Mouse (Mus musculus): Measurements from ENCODE around the gene Atxn2. TPM values are rescaled to one million over a fixed set of nuclear protein-coding genes. Genes with fewer than 3 reads are reported as not detected.

Atxn2 gene
- total and polyA plus RNA-seq, 3 experiments: 7.7 to 58.4 (median 8.3) TPM

DNA sequence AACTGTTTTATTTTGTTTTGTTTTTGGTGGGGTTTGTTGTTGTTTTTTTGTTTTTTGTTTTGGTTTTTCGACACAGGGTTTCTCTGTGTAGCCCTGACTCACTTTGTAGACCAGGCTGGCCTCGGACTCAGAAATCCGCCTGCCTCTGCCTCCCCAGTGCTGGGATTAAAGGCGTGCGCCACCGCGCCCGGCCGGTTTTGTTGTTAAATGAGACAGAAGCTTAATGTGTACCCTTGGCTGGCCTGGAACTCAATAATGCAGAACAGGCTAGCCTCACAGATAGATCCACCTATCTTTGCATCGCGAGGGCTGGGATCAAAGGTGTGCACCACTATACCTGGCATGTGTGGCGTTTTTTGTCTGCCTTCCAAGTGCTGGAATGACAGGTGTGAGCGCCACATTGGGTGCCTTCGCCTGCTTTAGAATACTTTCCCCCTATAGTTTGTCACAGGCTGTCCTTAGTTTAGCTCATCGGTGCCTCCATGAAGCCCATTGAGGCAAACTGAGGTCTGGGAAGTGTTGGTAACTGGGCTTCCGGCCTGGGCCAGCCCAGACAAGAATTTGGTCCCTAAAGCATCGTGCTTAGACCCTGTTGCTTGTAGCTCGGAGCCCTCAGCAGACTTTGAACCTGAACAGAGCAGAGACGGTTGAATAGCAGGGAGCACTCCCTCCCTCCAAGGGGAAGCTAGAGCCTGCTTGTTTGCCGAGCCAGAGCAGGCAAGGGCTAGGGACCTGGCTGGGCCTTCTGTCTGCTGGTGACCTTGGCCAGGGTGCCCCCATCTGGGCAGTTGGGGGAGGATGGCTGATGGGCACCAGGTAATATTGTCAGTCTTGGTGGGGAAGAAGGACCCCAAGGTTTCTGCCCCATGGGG, 138.6 kb downstream of the Atxn2 start:
- peak overlapping the region; percentile 49 to 94 (median 66) for H3K4me3 ChIP-seq (replicated peaks in 1 of 3; ENCODE audit: low read depth in 2 of 3, low read length in 2 of 3, poor library complexity in 1 of 3)
- H3K79me2 ChIP-seq (replicated peaks; ENCODE audit: control insufficient read depth, extremely low read depth, insufficient read depth, poor library complexity, severe bottlenecking): no peaks in the 10 kb centered on the region
- no peak for TF ChIP-seq GABPA (IDR thresholded peaks at IDR 0.05; ENCODE audit: insufficient replicate concordance, low read depth, low read length)
- TF ChIP-seq SMC3 (IDR thresholded peaks at IDR 0.05; ENCODE audit: low read depth, low read length): peak; percentile 33; the same call in 1 of the 2 replicates
- no peak for TF ChIP-seq RCOR1 (conservative IDR thresholded peaks at IDR 0.05; ENCODE audit: low read depth, low read length)
- TF ChIP-seq CTCF (conservative IDR thresholded peaks at IDR 0.05 in 1 of 2, IDR thresholded peaks at IDR 0.05 in 1 of 2; ENCODE audit: low read depth in 2 of 2, low read length in 2 of 2): peak in 1 of 2 experiments; percentile 51; a peak in 2 of 4 replicates
- peak; percentile 49 for TF ChIP-seq RAD21 (IDR thresholded peaks at IDR 0.05; ENCODE audit: low read depth, low read length)
- TF ChIP-seq ELF1 (IDR thresholded peaks at IDR 0.05; ENCODE audit: low read depth, low read length): no peak
- peaks cover 9 to 23% of the 10 kb centered on the region in 2 experiments for H3K36me3 ChIP-seq (replicated peaks in 1 of 2; ENCODE audit: control insufficient read depth in 1 of 2, insufficient read depth in 1 of 2, low read length in 1 of 2)
- no peak for DNase-seq (ENCODE audit: extremely low read depth)
- H3K27ac ChIP-seq (ENCODE audit: insufficient read depth, low read depth): no peak overlapping the region
- dilution Hi-C loops (cut with MboI; ENCODE audit: extremely low pct_ligation_motif_present, extremely low pct_unique_long_range_greater_than_20kb, low sequenced_read_pairs): no loop called here
- no peaks in the 10 kb centered on the region for H3K9me3 ChIP-seq (replicated peaks; ENCODE audit: low read length)
- H3K9ac ChIP-seq (ENCODE audit: insufficient read depth, low read depth): peak overlapping the region; percentile 79
- H3K4me1 ChIP-seq (ENCODE audit: control insufficient read depth in 1 of 2, insufficient read depth in 2 of 2): peaks cover 14 to 39% of the 10 kb centered on the region in 2 experiments
- H3K4me2 ChIP-seq (ENCODE audit: insufficient read depth, low read depth, poor library complexity, severe bottlenecking): peak overlapping the region; percentile 91
- in situ Hi-C loops (cut with MboI; ENCODE audit: low pct_ligation_motif_present, low pct_unique_long_range_greater_than_20kb, low sequenced_read_pairs): loop anchor here (5.0 kb wide), 1 partner anchor 37 kb away; no protein-coding TSS in a partner anchor
- peaks cover 23% of the 10 kb centered on the region for H3K27me3 ChIP-seq (replicated peaks)

DNA sequence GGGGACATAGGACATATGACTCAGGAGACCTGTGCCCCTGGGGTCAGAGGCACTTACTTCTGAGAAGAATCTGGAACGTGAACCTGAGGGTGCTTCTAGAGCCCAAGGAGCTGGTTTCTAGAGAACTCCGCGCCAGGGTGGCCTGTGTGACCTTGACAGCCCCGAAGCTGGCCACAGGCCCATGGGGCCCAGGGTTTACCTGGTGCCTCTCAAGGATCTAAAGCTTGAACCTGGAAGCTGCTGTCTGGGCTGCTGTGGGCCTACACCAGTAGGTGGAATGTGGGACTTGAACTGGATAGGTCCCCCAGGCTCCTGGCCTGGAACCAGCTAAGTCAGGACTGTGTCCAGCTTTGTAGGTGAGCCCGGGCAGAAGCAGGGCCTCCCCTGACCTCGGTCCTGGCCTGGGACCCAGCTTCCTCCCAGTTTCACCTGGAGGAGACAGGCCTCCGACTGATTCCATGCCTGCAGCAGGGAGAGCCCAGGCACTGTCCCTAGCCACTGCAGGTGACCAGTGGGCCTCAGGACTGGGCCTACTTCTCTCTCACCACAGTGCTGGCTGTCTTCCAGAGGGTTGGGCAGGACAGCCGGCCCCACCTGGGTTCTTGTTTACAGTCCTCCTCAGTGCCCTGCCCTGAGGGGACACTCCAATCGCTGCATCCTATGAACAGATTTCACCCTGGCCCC, 142.4 kb downstream of the Atxn2 start:
- in situ Hi-C loops (cut with MboI; ENCODE audit: low pct_ligation_motif_present, low pct_unique_long_range_greater_than_20kb, low sequenced_read_pairs): no loop called here
- Histone ChIP-seq H3K4me1 (ENCODE audit: control insufficient read depth in 1 of 2, insufficient read depth in 2 of 2) (peaks cover 11 to 26% of the 10 kb centered on the region in 2 experiments), H3K4me2 (ENCODE audit: insufficient read depth, low read depth, poor library complexity, severe bottlenecking) (no peak overlapping the region), H3K27ac (ENCODE audit: insufficient read depth, low read depth) (no peak overlapping the region), H3K27me3 (replicated peaks) (peaks cover 13% of the 10 kb centered on the region), H3K79me2 (replicated peaks; ENCODE audit: control insufficient read depth, extremely low read depth, insufficient read depth, poor library complexity, severe bottlenecking) (no peaks in the 10 kb centered on the region), H3K9ac (ENCODE audit: insufficient read depth, low read depth) (no peak overlapping the region), H3K36me3 (replicated peaks in 1 of 2; ENCODE audit: control insufficient read depth in 1 of 2, insufficient read depth in 1 of 2, low read length in 1 of 2) (peaks cover 9 to 23% of the 10 kb centered on the region in 2 experiments), H3K4me3 (replicated peaks in 1 of 3; ENCODE audit: low read depth in 2 of 3, low read length in 2 of 3, poor library complexity in 1 of 3) (no peak overlapping the region), H3K9me3 (replicated peaks; ENCODE audit: low read length) (peaks cover 9% of the 10 kb centered on the region)
- dilution Hi-C loops (cut with MboI; ENCODE audit: extremely low pct_ligation_motif_present, extremely low pct_unique_long_range_greater_than_20kb, low sequenced_read_pairs): no loop called here
- DNase-seq (ENCODE audit: extremely low read depth): no peak
- TF ChIP-seq UBTF (IDR thresholded peaks at IDR 0.05; ENCODE audit: low read depth, low read length): no peak
- no peak for TF ChIP-seq CHD2 (IDR thresholded peaks at IDR 0.05; ENCODE audit: low read length)
- no peak for TF ChIP-seq ZC3H11A (IDR thresholded peaks at IDR 0.05; ENCODE audit: low read depth, low read length)
- TF ChIP-seq MAX (IDR thresholded peaks at IDR 0.05; ENCODE audit: low read length): no peak
- no peak for TF ChIP-seq BHLHE40 (IDR thresholded peaks at IDR 0.05; ENCODE audit: low read depth, low read length)

Measured in CH12.LX (cell line).